Mouse (Mus musculus): Measurements from ENCODE around the gene Cdca5.

DNA sequence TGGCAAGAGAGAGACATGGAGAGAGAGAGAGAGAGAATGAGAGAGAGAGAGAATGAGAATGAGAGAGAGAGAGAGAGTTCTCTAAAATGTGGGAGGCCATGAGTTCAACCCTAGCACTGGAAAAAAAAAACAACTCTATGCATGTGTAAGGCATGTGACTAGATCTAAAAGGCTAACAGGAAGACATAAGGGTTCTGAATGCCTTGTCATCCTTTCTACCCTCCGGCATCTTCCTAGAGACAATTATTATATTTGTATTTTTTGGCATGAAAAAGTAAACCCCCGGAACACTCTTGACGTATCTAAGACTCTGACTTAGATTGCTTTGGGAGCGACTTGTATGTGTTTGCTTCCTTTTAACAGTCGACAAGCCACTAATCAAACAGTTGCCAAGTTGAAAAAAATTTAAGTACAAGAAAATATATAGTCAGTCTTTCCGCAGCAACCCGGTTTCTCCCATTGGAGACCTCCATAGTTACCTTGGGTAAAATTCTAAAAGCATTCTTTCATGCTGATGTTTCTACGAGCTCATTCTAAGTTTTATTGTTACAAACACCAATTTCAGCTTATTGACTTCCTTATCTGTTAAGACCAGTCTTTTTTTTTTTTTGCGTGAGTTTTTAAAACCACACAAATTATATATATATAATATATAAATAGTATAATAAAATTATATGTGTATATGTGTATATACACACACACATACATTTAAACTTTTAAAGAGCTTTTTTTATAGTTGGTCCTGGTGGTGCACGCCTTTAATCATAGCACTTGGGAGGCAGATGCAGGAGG is 42.2 kb downstream of the Cdca5 start:
- TF ChIP-seq CTCF (IDR thresholded peaks at IDR 0.05; ENCODE audit: control insufficient read depth, insufficient read depth, insufficient read length) (no peak), MYOG (IDR thresholded peaks at IDR 0.05; ENCODE audit: control insufficient read depth, extremely low read depth, insufficient read length) (no peak), USF1 (IDR thresholded peaks at IDR 0.05; ENCODE audit: low read depth) (no peak), CEBPB (IDR thresholded peaks at IDR 0.05; ENCODE audit: low read depth) (no peak), MAX (IDR thresholded peaks at IDR 0.05) (no peak), MYOD1 (IDR thresholded peaks at IDR 0.05; ENCODE audit: control insufficient read depth, insufficient read length, low read depth) (no peak), FOSL1 (IDR thresholded peaks at IDR 0.05; ENCODE audit: insufficient read depth, low read length, poor library complexity, severe bottlenecking) (no peak)

All from C2C12 (cell line).